Mouse (Mus musculus): ENCODE data around the gene Slc51a. TPM values are rescaled to one million over a fixed set of nuclear protein-coding genes. Genes with fewer than 3 reads are reported as not detected.

The Slc51a gene
- 0.27 and 0.40 TPM in 2 replicates for polyA plus RNA-seq (2016; fragmentation: Nextera tagmentation; extraction: Ambion mirVana)

DNA sequence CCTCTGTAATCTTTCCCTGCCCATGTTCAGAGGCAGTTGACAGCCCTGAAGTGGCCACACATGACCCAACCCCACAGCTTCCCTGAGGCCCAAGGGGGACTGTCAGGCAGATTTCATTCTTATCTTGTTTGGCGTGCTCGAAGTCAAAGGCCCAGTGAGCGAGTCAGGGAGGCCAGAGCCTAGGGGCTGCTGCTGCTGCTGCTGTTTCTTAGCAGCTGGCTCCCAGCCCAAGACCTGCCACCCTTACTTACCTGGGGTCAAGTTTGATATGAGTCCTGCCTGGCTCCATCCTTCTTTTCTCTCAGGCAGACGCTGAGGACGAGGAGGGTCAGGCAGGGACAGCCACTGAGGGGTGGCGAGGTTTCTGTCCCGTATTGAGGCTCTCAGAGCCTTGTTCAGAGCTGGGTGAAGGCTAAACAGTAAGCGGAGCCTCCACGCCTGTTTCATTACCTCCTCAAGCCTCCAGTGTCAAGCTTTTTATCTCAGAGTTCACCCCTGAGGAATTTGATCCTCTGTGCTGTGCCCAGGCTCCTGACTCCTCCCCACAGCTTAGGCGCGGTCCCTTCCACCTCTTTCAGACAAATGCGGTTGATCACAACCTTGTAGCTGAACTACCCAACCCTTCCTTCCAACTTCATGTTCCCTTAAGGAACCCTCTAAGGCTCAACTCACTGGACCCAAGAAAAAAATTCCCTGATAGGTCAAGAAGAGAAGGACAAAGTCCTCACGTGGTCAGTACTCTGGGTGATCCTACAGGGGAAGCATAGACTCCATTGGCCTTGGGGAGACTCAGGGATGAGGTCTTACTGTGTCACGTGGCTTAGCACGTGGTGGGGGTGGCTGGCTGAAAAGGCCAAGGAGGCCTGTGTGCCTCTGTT lies at the start of gene Slc51a:
Gene Slc51a, minus strand, starts transcription at position 646 of the 878 bp plus-strand sequence.
- H3K36me3 ChIP-seq (replicated peaks), result no peaks in the 10 kb centered on the region
- 71% methylated on average over 15 of the region's 15 CpGs for WGBS
- ATAC-seq (ENCODE audit: low FRiP score), result no peak
- no peaks in the 10 kb centered on the region for H3K9me3 ChIP-seq
- H3K9ac ChIP-seq, result no peak within 1 kb of the TSS
- no peak within 1 kb of the TSS for H3K4me3 ChIP-seq (replicated peaks)
- no peak within 1 kb of the TSS for H3K27ac ChIP-seq
- no peak within 1 kb of the TSS for H3K4me2 ChIP-seq
- H3K27me3 ChIP-seq, result no peaks in the 10 kb centered on the region
- H3K4me1 ChIP-seq, result peaks cover 5% of the 10 kb centered on the region; the same call in 1 of the 2 replicates

DNA sequence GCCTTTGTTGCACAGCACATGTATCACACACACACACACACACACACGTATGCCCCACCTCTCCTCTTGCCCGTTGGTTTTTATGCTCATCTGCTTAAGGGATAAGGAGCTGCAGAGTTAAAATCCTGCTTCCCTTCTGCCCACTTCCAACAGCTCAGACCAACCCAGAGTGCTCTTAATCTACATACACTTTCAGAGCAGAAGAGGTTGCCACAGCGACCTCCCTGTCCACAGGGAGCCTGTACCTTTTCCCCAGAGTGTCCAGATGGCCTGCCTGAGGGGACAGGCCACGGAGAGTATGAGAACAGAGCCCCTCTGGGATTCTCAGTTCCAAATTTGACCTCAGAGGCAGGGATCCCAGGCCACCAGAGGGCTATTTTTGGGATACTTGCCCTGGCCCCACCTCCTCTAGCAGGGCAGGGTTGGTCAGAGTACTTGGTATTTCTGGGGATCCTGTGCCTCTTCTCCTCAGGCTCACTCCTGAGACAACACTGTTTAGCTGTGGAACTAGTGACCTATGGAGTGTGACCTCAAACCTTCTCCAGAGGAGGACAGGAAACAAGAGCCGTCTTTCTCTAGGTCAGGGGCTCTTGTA lies 47.6 kb upstream of the Slc51a start:
- WGBS, result 34% methylated on average over 5 of the region's 5 CpGs
- Histone ChIP-seq H3K36me3 (replicated peaks) (no peaks in the 10 kb centered on the region), H3K4me2 (no peak overlapping the region), H3K4me3 (replicated peaks) (no peak overlapping the region), H3K4me1 (peaks cover 39% of the 10 kb centered on the region), H3K9me3 (no peaks in the 10 kb centered on the region), H3K9ac (no peak overlapping the region), H3K27ac (no peak overlapping the region), H3K27me3 (no peaks in the 10 kb centered on the region)
- ATAC-seq (ENCODE audit: low FRiP score), result no peak

DNA sequence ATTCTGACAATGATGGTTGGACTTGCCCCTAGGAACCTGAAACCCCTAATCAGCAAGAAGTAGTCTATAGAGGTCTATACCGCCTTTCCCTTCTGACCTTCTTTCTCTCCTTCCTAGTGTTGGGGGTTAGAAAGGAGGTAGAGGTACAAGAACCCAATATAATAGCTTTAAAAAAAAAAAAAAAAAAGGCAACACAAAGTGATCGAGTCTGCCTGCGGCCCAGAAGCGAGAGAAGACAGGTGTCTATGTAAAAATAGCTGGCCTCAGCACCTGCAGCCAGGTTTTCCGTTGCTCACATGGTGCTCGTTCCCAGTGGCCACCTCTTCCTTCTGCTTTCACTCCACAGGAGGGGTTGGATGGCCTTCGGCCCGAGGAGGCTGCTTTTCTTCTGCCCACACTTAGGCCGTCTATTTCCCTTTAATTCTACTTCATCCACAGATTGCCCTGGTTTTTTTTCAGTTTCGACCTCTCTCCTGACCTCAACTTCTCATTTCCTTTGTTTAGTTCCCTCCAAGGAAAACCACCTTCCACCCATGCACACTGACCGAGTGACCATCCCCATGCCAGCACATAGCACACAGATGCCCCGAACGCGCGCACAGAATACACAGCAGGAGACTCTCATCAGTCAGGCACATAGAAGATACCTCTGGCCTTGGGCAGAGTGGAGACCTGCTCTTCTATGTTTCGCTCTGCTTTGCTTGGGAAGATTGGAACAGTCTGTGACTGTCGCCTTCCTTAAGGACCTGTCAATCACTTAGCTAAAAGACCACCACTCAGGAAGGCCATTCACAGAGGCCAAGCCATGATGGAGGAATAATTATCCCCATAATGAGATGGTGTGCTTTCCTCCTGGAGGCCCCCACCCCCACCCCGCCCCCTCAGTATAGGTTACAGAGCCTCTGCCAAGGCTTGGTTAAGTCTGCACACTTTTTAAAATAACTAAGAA lies 45.5 kb upstream of the Slc51a start:
- peak; percentile 41 for ATAC-seq (ENCODE audit: low FRiP score)
- Histone ChIP-seq H3K9me3 (no peaks in the 10 kb centered on the region), H3K4me3 (replicated peaks) (no peak overlapping the region), H3K27ac (peak overlapping the region; percentile 19; the same call in 1 of the 2 replicates), H3K36me3 (replicated peaks) (no peaks in the 10 kb centered on the region), H3K9ac (no peak overlapping the region), H3K4me1 (peaks cover 29% of the 10 kb centered on the region), H3K4me2 (no peak overlapping the region), H3K27me3 (no peaks in the 10 kb centered on the region)
- 43% methylated on average over 18 of the region's 18 CpGs for WGBS

DNA sequence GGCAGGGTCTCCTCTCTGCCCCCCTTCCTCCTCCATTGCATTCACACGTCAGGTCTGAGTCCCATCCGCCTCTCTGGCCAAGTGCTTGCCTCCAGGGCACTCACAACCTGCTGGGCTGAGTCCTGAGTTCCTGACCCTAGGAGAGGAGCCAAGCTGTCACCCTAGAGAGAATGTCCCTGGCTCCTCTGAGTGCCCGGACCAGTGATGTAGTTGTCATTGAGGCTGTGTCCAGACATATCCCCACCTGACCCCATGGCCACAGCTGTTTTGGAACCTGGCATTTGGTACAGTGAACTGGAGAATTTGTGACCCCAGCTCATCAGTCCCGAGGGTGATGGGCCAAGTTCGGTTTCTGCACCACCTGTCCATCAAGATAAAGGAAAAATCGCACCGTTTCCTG lies 39.2 kb upstream of the Slc51a start:
- H3K27me3 ChIP-seq, result no peaks in the 10 kb centered on the region
- WGBS, result 72% methylated on average over 7 of the region's 7 CpGs
- no peak overlapping the region for H3K4me3 ChIP-seq (replicated peaks)
- no peak overlapping the region for H3K4me2 ChIP-seq
- H3K36me3 ChIP-seq (replicated peaks), result no peaks in the 10 kb centered on the region
- H3K4me1 ChIP-seq, result peaks cover 8% of the 10 kb centered on the region; the same call in 1 of the 2 replicates
- no peak for ATAC-seq (ENCODE audit: low FRiP score)
- H3K9ac ChIP-seq, result no peak overlapping the region
- H3K9me3 ChIP-seq, result no peaks in the 10 kb centered on the region
- H3K27ac ChIP-seq, result no peak overlapping the region

DNA sequence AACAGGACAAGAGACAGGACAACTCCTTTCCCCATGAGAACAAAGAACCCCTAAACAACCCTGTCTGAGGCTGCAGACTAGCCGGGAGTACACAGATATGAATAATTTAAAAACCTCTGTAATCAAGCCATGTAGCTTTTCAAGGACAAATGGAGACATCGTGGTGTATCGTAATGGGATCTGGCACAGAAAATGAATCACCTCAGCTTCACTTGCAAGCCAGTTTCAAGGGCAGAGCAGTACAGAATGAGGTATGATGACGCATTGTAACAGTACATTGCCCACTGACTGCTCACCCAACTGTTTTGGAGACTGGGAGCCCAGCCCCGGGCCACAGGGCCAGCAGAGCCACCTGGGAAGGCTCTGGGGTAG lies 36.6 kb upstream of the Slc51a start:
- Histone ChIP-seq H3K27ac (0 out of 2 replicates have a peak overlapping the region, but pooled peaks have one; percentile 25), H3K36me3 (replicated peaks) (no peaks in the 10 kb centered on the region), H3K4me2 (no peak overlapping the region), H3K4me3 (replicated peaks) (no peak overlapping the region), H3K27me3 (peaks cover 4% of the 10 kb centered on the region; the same call in 1 of the 2 replicates), H3K9me3 (no peaks in the 10 kb centered on the region), H3K9ac (no peak overlapping the region), H3K4me1 (peaks cover 20% of the 10 kb centered on the region)
- no peak for ATAC-seq (ENCODE audit: low FRiP score)
- 68% methylated on average over 5 of the region's 5 CpGs for WGBS

DNA sequence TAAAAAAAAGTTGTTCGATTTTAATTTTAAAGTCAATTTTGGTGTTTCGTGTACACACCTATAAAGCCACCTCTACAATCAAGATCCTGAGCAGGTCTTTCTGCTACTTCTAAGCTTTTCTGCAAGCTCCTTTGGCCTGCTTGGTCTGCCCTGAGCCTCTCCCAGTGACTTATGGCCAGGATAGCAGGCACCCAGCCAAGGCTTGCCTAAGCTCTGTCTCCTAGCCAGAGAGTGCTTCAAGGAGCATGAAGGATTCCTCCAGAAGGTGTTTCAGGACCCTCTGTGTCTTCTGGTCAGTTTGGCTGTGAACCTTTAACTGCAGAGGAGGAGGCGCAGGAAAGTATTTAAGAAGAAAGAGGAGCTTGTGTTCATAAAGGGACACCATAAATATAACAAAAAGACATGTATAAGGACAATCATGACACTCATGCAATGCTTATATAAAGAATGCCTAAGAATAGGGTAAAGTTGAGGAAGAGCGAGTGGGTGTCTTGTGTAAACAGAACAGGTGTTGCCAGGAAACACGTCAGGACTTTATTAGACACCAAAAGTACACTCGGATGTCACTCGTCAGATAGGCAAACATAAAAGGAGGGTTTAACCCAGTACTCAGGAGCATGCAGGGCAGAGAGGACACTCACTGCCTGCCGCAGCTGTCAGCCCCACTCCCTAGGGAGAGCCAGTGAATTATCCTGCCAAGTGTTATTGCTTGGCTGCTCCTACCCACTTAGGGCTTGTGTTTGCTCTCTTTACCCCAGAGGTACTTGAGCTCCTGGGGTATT lies 36.0 kb upstream of the Slc51a start:
- H3K27ac ChIP-seq, result 0 out of 2 replicates have a peak overlapping the region, but pooled peaks have one; percentile 26
- no peak overlapping the region for H3K4me3 ChIP-seq (replicated peaks)
- H3K9ac ChIP-seq, result no peak overlapping the region
- no peaks in the 10 kb centered on the region for H3K36me3 ChIP-seq (replicated peaks)
- peaks cover 20% of the 10 kb centered on the region for H3K4me1 ChIP-seq
- peaks cover 4% of the 10 kb centered on the region; the same call in 1 of the 2 replicates for H3K27me3 ChIP-seq
- peak; percentile 49; the same call in 1 of the 2 replicates for ATAC-seq (ENCODE audit: low FRiP score)
- 75% methylated on average over 8 of the region's 8 CpGs for WGBS
- H3K9me3 ChIP-seq, result no peaks in the 10 kb centered on the region
- H3K4me2 ChIP-seq, result no peak overlapping the region

DNA sequence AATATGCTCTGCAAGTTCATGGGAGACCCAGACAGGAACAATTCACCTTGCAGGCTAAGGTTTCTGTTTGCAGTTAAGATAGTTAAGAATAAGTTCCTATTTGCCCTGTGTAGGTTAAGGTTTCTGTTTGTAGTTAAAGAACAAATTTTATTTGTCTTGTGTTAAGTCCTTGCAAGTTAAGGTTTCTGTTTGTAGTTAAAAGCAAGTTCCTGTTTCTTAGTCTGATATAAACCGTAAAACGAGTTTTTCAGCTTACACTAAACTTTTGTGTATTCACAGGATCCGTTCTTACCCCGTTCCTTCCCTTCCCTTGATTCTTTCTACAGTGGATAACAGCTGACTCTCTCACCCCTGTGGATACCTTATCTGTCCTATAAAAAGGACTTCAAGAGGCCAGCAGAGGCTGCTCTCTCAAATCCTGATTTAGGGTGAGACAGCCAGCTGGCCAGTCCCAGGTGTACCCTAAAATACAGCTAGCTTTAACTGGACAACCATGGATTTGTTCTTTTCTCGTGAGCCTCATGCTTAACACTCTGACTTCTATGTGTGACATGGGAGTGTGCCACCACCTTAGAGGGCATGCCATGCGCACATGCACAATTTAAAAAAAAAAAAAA lies 35.0 kb upstream of the Slc51a start:
- Histone ChIP-seq H3K9ac (no peak overlapping the region), H3K27ac (no peak overlapping the region), H3K27me3 (peaks cover 4% of the 10 kb centered on the region; the same call in 1 of the 2 replicates), H3K36me3 (replicated peaks) (no peaks in the 10 kb centered on the region), H3K4me1 (peaks cover 20% of the 10 kb centered on the region), H3K4me2 (no peak overlapping the region), H3K9me3 (no peaks in the 10 kb centered on the region), H3K4me3 (replicated peaks) (no peak overlapping the region)
- 88% methylated on average over 6 of the region's 6 CpGs for WGBS
- no peak for ATAC-seq (ENCODE audit: low FRiP score)

DNA sequence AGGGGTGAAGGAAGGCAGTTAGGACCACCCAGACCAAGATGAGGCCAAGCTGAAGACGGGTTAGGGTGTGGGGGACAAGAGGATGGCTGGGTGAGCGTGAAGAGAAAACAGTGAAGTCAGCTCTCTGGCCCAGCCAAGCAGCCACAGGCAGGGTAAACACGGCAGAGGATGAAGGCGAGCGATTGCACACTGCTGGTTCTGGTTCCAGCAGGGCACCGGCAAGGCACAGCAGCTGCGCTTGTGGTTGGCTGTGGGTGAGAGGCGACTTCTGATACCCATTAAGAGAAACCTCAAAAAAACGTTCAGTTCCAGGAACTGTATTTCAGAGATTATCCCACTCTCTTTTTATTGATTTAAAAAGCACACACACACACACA lies 32.7 kb upstream of the Slc51a start:
- Histone ChIP-seq H3K4me2 (no peak overlapping the region), H3K9me3 (no peaks in the 10 kb centered on the region), H3K4me1 (peaks cover 35% of the 10 kb centered on the region), H3K9ac (no peak overlapping the region; the same call in 1 of the 2 replicates), H3K36me3 (replicated peaks) (no peaks in the 10 kb centered on the region), H3K27me3 (peaks cover 4% of the 10 kb centered on the region; the same call in 1 of the 2 replicates), H3K27ac (peak overlapping the region; percentile 53), H3K4me3 (replicated peaks) (no peak overlapping the region)
- WGBS, result 44% methylated on average over 9 of the region's 9 CpGs
- ATAC-seq (ENCODE audit: low FRiP score), result no peak

DNA sequence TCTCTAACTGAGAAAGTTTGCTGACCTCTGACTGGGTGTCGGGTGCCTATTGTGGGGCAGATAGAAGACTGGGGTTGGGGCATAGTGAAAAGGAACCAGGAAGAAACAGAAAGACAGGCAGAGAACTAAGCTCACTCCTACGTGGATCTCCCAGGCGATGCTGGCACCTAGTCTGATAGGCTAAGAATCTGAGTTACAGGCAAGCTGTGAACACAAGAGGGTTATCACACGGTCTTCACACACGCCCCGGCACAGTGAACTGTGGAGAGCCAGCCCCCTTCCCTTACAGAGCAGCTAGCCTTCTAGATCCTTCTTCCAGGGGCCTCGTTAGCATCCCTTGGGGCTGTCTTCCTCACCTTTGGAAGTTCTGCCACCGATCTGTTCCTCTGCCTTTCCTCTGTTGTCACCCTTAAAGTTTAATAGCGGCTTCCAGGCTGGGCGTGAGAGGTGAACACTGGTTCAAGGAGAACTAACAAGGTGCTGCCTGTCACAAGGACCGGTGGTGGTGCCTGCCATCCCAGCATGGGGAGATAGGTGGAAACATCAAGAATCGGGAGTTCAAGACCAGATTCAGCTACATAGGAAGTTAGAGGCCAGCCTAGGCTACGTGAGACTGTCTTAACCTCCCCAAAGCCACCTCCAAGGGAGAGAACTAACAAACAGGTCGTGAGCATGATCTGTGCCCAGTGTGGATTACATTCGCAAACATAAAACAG lies 32.1 kb upstream of the Slc51a start:
- H3K9me3 ChIP-seq, result no peaks in the 10 kb centered on the region
- H3K4me2 ChIP-seq, result no peak overlapping the region
- ATAC-seq (ENCODE audit: low FRiP score), result no peak
- H3K27me3 ChIP-seq, result peaks cover 4% of the 10 kb centered on the region; the same call in 1 of the 2 replicates
- H3K4me3 ChIP-seq (replicated peaks), result no peak overlapping the region
- 81% methylated on average over 15 of the region's 15 CpGs for WGBS
- no peaks in the 10 kb centered on the region for H3K36me3 ChIP-seq (replicated peaks)
- H3K9ac ChIP-seq, result no peak overlapping the region
- peaks cover 37% of the 10 kb centered on the region for H3K4me1 ChIP-seq
- peak overlapping the region; percentile 53 for H3K27ac ChIP-seq

DNA sequence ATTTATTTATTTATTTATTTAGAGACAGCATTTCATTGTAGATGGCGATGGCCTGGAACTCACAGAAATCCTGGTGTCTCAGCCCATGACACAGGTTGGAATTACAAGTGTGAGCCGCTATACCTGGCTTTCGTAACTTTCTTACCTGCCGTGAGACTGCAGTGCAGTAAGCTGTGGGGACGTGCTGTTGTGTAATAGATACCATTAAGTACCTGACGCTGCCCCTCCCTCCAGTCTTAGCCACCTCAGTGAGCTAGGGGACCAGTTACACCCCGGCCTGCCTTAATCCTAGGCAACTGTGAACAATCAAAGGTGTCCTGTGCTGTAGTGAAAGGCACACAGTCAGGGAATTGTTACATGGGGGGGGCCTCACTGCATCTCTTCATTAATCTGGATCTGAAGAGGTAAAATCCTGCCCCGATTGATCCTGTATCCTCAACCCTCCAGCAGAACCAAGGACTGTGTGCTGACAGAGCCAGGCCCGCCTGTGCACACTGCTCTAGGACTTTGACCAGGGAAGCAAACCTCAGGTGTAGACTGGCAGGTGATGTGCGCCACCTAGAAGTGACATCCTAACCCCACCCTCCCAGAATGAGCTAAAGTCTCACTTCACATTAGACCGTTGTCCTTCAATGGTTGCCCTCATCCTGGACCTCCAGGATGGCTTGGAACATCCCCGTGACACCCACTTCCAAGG lies 30.3 kb upstream of the Slc51a start:
- Histone ChIP-seq H3K4me1 (peaks cover 29% of the 10 kb centered on the region), H3K36me3 (replicated peaks) (no peaks in the 10 kb centered on the region), H3K9me3 (no peaks in the 10 kb centered on the region), H3K27me3 (peaks cover 4% of the 10 kb centered on the region; the same call in 1 of the 2 replicates), H3K27ac (no peak overlapping the region), H3K4me3 (replicated peaks) (no peak overlapping the region), H3K9ac (no peak overlapping the region), H3K4me2 (no peak overlapping the region)
- 84% methylated on average over 12 of the region's 12 CpGs for WGBS
- no peak for ATAC-seq (ENCODE audit: low FRiP score)
